Mouse (Mus musculus): Measurements from ENCODE around the gene Pls3.

DNA sequence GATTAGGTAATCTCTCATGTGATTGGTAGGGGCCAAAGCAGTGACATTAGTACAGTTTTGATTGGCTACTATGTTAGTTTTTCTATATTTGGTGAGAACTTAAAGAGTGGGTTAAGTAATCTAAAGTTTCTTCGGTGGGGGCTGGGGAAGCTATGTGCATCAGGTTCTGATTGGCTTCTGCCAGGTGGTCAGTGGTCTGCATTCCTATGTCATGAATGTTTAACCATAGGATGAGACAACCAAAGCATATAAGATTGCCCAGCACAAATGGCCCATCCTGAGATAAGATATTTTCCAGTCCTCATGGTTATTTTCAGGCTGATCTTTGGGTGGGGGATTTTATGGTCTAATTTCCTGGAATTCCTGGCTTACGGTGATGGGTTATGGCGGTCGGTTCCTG lies 95.2 kb downstream of the Pls3 start:
- no peak for TF ChIP-seq CTCF (IDR thresholded peaks at IDR 0.05; ENCODE audit: low read depth, low read length)
- TF ChIP-seq POLR2A (IDR thresholded peaks at IDR 0.05; ENCODE audit: borderline replicate concordance, low read depth, low read length): no peak
